Mouse (Mus musculus): ENCODE results near the gene Kirrel2.
A peak's percentile ranks its signal among the peaks of the same experiment; 100 is the strongest.
"Not testable (repeated sequence)": the region's sequence is repeated elsewhere in the genome, so short reads cannot be mapped to it uniquely, and the experiment has no call there.

Gene Kirrel2

DNA sequence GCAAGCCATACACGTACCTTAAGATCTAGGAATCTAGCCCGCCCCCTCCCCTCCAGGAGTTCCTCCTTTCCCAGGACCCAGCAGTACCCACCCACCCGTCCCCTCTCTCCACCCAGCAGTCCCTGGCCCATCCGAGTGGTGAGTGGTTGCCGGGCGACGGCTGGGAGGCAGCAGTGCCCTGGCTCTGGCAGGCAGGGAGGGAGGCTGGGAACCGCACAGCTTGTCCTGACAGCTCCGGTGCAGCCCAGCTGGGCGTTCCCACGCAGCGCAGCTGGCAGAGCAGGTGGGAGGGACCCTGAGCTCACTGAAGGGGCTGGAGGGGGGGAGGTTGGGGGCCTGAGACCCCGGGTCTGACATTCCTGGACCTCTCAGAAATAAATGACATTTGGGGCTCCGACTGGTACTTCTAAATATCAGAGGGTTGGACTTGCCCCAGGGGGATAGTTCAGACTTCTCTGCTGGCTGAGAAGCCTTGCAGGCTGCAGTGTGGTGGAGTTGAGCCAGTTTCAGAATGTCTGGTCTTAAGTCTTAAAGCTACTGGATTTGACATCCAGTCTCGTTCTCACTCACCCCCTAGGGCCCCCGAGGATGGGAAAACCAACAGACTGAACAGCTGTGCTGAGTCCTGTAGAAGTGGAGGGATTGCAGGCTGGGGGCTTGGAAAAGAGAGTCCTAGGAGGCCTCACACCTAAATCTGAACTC is at the start of gene Kirrel2, which contains the start of gene Nphs1:
TSS of gene Kirrel2 (minus strand) at position 62 of the 702 bp plus-strand sequence.
TSS of gene Nphs1 (plus strand) at position 687 of the 702 bp plus-strand sequence.
- DNase-seq (ENCODE audit: low read depth, low spot score), result no peak

DNA sequence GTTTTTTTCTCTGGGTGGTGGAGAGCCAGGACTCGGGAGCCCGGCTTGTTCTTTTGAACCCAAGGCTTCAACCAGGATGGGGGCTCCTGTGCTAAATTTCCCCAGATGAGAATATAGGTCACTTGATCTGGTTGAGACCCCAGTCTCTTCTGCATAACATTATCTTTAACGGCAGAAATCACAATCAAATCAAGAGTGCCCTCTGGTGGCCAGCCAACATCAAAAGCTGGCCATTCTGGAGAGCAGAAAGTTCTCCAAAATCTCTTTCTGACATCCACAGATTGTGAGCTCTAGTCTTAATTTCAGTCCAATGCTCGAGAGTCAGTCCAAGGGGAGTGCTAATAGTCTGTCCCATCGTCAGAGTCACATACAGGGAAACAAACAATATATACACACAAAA is 43.7 kb upstream of the Kirrel2 start:
- not testable (repeated sequence) for DNase-seq (ENCODE audit: low read depth, low spot score)

DNA sequence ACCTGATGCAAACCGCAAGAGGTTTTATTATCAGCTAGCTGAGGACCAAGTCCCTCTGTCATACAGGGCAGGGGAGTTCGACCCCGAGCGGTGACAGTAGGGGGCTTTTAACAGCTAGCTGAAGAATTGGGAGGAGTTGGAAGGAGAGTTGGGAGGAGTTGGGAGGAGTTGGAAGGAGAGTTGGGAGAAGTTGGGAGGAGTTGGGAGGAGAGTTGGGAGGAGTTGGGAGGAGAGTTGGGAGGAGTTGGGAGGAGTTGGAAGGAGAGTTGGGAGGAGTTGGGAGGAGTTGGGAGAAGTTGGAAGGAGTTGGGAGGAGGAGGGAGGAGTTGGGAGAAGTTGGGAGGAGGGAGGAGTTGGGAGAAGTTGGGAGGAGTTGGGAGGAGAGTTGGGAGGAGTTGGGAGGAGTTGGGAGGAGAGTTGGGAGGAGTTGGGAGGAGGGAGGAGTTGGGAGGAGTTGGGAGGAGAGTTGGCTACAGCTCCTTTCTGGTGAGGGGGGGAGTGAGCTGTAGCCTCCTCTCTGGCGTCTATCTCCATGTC is 38.1 kb upstream of the Kirrel2 start:
- DNase-seq (ENCODE audit: low read depth, low spot score), result not testable (repeated sequence)

GRCm38 (mm10) chr7:30493401-30493931 is 36.0 kb upstream of the Kirrel2 start, which contains the start of gene Prodh2:
Prodh2 (plus strand) TSS chr7:30493622.
- no peak for DNase-seq (ENCODE audit: low read depth, low spot score)

DNA sequence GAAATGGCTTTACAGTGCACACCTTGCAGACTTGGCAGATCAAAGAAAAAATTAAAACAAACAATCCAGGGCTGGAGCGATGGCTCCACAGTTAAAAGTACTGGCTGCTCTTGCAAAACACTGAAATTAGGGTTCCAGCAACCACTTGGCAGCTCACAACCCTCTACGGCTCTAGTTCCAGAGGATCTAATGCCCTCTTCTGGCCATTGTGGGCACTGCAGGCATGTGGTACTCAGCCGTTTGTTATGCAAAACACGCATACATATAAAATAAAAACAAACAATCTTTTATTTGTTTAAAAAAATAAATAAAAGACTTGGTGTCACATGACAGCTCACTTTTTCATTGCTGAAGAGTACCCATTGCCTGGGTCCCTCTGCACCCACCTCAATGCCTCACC is 35.3 kb upstream of the Kirrel2 start:
- peak; percentile 74 for DNase-seq (ENCODE audit: low read depth, low spot score)

DNA sequence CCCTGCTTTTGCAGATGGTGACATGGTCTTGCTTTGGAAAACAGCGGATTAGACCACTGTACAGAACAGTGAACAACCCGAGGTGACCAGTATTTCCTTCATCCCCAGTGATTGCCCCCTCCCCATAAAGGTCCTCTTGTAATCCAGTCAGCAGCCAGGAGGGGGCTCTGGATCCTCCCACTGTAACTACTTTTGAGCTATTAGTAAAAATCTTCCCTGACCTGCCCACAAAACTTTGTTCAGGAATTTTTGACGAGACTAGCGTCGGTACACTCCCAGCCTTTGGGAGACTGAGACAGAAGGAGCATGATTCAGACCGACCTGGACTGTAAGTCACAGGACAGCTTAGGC is 33.4 kb upstream of the Kirrel2 start:
- no peak for DNase-seq (ENCODE audit: low read depth, low spot score)

DNA sequence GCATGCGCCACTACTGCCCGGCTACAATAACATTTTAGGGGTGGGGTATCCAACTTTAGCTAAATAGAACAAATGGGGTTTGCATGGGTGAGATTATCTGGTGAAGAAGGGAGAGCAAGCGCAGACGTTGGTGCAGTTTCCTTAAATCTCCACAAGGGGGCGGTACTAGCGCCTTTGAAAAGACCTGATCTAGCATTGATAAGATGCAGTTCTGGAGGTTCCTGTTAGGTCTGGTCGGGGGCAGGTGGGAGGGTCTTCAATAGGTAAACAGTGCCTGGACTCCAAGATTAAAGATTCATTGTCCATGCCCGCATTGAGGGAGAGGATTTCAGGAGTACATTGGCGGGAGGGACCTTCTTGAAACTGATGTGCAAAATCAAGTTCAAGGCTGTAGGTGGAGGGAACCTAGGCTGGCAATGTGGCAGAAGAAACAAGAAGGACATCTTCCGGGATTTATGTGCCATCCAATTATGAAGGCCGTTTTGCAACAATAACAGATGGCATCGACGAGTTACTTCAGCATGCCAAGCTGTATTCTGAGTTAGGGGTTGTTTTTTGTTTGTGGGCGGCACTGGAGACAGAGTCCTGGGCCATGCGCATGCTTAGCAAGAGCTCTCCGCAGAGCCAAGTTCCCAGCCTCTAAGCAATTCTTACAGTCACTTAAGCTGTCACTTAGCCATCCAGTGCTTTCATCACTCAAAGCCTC is 32.9 kb upstream of the Kirrel2 start:
- peak; percentile 40 for DNase-seq (ENCODE audit: low read depth, low spot score)

- DNase-seq (ENCODE audit: low read depth, low spot score), result peak; percentile 74
These were observed 26.8 kb upstream of the Kirrel2 start for GRCm38 (mm10) chr7:30484250-30484649.

- DNase-seq (ENCODE audit: low read depth, low spot score), result no peak
These were observed 20.2 kb upstream of the Kirrel2 start for GRCm38 (mm10) chr7:30477415-30478381.

- not testable (repeated sequence) for DNase-seq (ENCODE audit: low read depth, low spot score)
These were observed 18.6 kb upstream of the Kirrel2 start for GRCm38 (mm10) chr7:30476136-30476535.

- DNase-seq (ENCODE audit: low read depth, low spot score), result no peak
These were observed 17.5 kb upstream of the Kirrel2 start for GRCm38 (mm10) chr7:30474999-30475398.

DNA sequence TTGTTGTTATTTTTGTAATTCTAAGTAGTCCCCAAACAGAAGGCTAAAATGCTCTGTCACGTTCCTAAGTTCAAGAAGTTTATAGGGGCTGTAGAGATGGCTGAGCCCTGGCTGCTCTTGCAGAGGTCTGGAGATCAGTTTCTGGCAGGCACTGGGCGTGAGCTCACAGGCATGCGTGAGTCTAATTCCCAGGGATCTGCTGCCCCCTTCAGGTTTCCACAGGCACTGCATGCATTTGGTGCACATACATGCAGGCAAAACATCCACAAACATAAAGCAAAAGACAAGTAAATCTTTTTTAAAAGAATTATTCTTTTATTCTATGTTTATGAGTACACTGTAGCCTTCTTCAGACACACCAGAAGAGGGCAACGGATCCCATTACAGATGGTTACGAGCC is 14.9 kb upstream of the Kirrel2 start:
- DNase-seq (ENCODE audit: low read depth, low spot score), result peak; percentile 43

DNA sequence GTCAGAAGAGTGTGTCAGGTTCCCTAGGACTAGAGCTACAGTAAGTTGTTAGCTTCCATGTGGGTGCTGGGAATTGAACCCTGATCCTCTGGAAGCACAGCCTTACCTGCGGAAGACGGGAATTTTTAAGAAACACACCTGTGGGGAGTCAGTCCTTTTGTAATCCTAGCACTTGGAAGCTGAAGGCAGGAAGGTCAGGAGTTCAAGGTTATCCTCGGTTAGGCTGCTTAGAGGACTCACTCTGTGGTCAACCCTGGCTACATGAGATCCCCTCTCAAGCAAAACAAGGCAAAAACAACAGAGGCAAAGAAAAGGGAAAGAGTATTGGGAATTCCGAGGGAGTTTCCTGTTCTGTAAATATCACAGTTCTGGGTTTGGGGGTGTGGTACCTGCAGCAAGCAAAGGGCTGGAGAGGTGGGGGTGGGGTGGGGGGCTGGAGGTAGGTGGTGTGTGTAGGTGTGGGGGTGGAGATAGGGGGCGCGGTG is 7.4 kb upstream of the Kirrel2 start:
- DNase-seq (ENCODE audit: low read depth, low spot score), result no peak

DNA sequence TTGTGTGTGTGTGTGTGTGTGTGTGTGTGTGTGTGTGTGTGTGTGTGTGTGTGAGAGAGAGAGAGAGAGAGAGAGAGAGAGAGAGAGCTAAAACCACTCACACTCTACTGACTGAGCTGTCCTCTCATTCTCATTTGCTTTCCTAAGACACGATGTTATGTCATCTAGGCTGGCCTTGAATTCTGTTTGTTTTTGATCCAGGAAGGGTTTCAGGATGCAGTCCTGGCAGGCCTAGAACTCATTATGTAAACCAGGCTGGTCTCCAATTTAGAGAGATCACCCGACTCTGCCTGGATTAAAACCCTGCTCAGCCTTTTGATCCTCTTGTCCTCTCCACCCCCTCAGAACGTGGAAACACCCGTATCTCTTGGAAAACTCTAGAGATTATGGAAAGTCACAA is 6.5 kb upstream of the Kirrel2 start:
- DNase-seq (ENCODE audit: low read depth, low spot score), result no peak

- no peak for DNase-seq (ENCODE audit: low read depth, low spot score)
These were observed 6.1 kb upstream of the Kirrel2 start for GRCm38 (mm10) chr7:30463568-30463967.

DNA sequence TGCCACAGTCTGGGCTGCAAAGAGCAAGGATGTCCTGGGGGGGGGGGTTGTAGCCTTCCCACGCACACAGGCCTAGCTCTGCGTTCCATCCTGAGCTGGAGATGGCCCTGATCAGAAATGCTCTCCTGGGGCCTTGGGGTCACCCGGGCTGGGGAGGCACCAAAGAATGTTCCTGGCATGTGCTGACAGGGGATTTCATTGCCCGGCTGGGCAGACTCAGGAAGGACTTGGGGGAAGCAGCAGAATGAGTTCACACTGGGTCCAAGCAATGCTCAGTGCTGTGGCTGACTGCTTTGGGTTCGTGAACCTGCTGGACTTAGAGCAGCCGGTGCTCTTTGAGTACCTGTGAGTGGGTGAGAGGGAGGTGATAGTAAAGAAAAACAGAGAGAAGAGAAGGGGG is 2.0 kb upstream of the Kirrel2 start:
- DNase-seq (ENCODE audit: low read depth, low spot score), result no peak

DNA sequence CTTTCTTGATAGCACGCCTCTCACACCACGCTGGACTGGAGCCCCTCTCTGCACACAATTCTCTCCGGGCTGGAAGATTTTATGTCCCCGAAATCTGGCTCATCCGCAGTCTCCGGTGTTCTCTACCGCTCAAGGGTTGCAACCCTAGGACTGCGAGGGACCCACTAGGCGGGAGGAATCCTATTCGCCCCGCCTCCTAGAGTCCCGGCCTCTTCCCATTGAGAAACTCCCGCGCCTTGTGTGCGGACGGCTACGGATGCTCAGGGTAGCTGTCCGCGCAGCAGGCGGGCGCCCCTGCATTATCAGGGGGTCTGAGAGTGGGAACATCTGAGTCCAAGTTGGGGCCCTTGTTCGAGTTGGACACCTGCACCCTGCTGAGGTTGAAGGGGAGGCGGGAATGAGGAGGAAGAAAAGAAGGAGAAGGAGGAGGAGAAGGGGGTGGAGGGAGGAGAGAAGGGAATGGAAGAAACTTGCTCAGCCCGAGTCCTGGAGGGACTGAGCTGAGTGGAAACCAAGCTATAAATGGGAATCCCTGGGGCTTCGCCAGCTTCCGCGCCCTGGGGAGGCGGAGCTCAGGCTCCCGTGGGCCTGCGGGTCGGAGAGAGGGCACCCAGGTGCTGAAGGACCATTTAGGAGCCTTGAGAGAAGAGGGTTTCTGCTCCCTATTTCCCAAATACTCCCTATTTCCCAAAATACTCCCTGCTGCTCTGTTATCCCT is 420 bp downstream of the Kirrel2 start:
- no peak for DNase-seq (ENCODE audit: low read depth, low spot score)

DNA sequence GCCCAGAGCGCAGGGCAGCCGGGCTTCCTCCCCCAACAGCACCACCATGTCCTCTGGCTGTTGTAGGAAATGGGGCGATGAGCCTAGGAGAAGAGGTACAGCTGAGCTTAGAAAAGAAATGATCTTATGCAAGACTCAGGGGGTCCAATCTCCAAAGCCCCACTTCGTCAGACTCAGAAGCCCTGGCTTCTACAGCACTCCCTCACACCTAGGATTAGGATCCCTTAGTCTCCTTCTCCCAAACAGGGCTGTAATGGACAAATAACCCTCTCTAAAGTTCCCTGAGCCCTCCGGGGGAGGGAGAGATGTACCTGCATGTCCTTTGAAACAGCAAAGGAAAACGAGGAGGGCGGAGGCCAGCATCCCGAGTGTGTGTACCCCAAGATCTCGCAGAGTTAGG is 1.0 kb downstream of the Kirrel2 start:
- DNase-seq (ENCODE audit: low read depth, low spot score), result no peak

DNA sequence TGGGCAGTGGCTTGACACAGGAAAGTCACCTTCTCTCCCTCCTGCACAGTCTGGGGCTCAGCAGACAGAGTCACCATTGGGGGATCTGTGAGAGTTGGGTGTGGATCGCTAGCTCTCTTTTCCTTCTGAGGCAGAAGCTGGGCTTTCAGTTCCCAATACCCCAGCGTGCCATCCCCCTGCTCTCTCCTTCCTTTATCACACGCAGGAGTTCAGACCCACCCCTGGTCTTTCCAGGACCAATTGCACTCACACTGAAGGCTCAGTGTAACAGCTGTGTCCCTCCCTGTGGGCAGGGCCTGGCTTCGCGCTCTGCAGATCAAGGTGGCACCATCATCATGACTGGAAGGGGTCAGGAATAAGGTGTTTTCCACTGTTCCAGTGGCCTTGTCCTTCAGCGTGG is 3.2 kb downstream of the Kirrel2 start:
- DNase-seq (ENCODE audit: low read depth, low spot score), result no peak

DNA sequence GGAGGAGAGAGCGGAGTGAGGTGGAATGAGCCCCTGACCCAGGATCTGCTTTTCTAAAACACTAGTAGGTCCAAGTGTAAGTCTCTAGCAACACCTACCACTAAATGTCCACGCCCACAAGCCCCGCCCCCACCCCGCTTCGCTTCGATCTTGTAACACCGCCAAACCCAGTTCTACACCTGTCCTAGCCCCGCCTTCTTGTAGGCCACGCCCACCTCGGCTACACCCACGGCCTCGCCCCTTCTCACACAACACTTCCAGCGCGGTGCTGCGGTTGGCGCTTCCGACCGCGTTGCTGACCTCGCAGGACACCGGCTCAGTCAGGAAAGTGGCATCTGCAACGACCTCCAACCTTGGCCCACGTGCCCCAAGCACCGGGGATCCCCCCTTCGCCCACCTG is 3.7 kb downstream of the Kirrel2 start:
- DNase-seq (ENCODE audit: low read depth, low spot score), result no peak

- DNase-seq (ENCODE audit: low read depth, low spot score), result no peak
These were observed 4.2 kb downstream of the Kirrel2 start for GRCm38 (mm10) chr7:30453327-30453726.
